Mouse (Mus musculus) natural killer cell, adult 2 months (primary cell): ENCODE data around the gene Trip10.

Experiments used
- DNase-seq, 2 experiments: peaks; one replicate each; pipeline ENCODE4 v3.0.0; 2022; ENCODE audit warnings: low spot score in 2 of 2

Gene Trip10

DNA sequence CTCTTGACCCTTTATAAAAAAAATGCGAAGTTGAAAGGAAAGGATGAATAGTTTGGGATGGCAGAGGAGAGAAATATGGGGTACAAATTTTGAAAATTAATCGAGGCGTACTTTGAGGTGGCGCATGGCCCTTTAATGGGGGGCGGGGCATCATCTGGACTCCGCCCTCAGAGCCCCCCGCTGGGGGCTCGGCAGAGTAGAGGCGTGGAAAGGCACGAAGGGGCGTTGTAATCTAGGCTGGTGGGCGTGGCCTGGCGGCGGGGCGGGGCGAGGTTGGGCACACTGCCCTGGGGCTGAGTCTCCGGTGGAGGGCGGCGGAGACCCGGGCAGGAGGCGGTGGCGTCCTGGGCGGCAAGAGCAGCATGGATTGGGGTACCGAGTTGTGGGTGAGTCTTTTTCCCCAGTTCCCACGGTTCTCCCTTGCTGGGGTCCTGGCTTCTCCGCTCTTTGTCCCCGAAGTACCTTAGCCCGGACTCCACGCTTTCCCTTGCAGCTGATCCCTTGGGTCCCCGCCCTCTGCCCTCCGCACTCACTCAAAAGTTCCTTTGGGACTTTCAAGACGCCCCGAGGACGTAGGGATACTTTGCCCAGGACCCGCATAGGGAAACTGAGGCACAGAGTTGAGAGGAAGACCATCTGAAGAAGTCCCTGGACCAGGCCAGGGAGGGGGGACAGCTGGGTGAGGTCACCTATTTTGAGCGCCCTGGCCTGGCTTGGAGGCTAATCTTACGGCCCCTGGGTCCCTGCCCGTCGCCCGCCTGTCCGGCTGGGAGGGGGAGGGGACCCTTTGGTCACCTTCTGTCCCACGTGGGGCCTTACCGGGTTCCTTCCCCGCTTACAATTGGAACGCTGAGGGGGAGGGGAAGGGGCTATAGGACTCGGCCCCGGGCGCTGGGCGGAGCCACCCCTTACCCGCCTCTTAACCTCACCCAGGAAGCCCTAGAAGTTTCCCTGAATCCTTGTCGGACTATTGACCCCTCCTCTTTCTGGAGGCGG lies at the start of gene Trip10:
Trip10 (plus strand) TSS at position 270 of the 996 bp plus-strand sequence.
- DNase-seq, result peak; percentile 96 to 97

DNA sequence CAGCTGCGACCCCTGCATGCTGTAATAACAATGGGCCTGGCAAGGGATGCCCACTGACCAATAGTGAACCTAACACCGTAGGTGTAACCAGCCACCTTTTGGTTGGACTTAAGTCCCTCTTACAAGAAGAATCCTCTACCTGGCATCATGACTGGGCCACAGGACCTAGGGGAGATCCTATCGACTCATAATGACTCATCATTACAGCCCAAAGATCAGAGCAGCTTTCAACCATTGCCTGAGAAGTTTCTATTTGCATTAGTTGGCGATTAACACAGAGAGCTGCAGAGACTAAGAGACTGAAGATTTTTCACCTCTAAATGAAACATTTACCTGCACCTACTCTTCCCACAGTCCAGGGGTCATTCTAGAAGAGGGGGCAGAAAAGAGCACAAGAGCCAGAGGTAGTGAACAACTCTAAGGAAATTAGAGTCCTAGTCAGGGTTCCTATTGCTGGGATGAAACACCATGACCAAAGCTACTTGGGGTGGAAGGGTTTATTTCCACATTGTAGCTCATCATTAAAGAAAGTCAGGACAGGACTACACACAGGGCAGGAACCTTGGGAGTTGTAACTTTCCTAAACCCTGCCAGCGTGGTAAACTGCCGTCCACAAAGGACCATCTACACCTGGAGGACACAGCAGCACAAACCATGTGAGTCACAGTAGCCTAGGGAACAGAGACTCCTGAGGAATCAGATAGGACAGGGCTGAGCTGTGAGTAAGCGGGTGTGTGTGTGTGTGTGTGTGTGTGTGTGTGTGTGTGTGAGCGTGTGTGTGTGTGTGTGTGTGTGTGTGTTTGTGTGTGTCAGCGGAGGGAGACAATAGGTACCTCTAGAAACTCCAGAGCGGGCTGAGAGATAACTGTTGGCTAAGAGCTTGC lies 47.2 kb upstream of the Trip10 start:
- DNase-seq, result no peak

DNA sequence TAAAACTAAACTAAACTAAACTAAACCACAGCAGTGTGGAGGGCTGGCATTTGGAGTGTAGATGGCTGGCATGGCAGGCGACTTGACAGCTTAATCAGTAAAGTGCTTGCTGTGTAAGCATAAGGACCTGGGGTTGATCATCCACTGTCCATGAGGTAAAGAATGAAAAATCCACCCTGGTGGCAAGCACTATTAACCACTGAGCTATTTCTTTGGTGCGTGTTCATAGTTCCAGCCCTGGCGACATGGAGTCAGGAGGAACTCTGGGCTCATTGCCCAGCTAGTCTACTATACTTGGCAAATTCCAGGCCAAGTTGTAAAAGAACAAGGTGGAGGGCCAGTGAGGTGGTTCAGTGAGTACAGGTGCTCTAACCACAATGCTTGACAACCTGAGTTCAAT lies 41.3 kb upstream of the Trip10 start:
- no peak for DNase-seq

DNA sequence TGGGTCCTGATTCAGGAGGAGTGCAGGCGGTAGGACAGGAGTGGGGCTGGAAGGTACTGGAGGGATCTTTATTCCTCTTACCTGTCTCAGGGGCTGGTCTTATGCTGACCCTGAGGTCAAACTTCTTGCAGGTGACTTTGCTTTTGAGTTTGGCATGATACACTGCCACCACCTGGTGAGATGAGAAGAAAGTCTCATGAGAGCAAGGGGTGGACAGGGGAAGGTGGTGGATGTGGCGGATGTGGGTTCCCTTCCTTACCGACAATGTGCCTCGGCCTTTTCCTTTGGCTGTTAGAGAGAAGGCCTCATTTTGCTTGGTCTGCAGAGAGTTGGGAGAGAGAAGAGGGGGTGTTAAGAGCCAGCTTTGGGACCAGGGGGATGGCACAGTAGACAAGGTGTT lies 39.9 kb upstream of the Trip10 start:
- peak; percentile 32 to 47 for DNase-seq

DNA sequence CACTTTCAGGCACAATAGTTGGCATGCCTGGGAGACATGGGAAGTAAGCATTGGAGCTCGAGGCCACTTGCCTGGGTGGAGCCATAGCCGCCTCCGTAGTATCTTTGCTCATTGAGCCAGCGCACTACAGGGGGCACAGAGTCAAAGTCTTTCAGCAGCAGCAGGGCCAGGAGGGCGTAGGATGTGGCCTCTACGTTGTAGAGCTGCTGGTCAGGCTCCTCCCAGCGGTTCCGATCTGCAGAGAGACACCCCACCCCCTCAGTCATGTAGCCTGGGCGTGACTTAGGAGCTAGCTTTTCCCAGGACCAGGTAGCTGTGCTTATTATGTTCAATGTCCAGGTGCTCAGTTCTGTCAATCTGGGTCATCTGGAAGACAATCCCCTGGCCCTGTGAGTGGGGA lies 37.8 kb upstream of the Trip10 start:
- no peak for DNase-seq

DNA sequence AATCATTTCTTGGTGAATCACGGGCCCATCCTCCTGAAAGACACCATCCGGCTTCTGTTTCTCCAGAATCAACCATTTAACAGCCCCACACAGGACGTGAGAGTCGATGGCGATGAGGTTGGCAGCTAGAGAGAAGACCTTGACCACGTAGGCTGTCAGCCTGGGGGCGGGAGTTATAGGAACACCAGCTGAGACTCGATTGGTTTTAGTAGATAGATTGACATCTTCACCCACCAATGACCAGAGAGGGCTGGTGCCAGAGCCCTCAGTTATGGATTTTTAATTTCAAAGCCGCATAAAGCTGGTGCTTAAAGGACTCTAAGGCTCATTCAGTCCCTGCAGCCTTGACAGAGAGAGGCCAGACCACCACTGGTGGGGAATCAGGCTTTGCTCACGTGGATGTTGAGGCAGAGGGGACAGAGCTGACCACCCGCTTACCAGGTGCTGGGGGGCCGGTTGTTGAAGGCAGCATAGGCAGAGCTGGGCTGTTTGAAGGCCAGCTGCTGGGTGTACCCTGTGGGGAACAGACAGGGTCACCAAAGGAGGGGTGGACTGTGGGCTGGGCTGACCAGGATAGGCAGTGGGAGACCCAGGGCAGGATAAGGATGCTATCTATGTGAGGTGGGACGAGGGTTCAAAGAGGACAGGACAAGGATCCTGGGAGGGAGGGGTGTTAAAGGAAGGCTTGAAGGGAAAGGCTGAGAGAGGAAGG lies 34.4 kb upstream of the Trip10 start:
- no peak for DNase-seq

DNA sequence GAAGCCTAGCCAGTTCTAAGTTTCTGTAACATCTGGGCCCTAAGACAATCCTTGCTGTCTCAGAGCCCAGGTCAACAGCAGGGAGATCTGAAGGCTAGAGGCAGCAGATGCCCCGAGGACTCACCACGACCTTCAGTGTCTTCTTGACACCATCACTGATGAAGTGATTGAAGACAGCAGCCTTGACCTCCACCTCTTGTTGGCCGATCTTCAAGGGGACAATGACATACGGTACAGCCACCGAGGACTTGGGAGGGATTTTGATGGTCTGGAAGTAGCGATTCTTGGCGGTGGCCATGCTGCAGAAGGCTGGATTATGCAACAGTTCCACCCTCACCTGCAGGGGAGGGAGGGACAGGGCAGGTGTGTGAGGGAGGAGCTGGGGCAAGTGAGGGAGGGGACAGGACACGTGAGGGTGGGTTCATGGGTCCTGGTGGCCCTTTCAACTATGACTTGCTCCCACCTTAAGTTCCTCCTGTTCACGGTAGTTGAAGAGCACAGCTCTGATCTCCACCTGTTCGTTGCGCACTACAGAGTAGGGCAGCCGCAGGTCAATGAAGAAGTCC lies 30.8 kb upstream of the Trip10 start:
- DNase-seq, result no peak

DNA sequence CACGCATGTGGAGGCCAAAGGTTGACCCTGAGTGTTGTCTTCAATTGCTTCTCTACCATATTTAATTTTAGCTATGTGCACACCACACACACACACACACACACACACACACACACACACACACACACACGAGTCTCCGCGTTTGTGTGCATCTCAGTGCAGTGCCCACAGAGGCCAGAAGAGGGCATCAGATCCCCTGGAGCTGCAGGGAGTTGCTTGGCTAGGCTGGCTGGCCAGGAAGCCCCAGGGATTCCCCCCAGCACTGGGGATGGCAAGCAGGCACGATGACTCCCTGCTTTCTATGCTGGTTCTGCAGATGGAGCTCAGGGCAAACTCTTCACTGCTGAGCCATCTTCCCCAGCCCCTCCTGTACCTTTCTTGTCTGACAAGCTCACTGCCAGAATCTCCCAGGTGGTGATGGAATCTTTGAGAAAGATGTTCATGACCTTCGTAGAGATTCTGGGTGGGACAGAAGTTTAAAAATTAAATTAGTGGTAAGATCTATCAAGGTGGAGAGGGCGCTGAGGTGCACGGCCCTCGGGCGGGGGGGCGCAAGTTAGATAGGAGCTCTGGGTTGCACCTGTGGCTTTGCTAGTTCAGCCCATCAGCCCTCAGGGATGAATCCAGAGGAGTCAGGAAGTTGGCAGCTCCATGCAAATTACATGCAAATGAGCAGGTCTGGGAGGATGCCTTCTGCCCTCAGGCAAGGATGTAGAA lies 29.9 kb upstream of the Trip10 start:
- DNase-seq, result peak; percentile 69 to 80

DNA sequence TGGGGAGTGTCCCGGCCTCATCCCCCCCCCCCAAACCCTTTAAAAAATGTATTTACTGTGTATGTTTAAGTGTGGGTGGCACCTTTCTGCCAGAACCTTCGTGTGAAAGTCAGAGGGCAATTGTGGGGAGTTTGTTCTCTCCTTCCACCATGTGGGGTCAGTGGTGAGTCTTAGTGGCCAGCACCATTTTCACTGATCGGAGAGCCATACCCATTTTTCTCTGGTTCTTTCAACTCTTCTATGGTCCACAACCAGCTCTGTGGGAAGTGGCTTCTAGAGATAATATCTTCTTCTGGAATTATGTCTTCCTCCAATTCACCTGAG lies 29.4 kb upstream of the Trip10 start:
- peak; percentile 48 to 55 for DNase-seq

DNA sequence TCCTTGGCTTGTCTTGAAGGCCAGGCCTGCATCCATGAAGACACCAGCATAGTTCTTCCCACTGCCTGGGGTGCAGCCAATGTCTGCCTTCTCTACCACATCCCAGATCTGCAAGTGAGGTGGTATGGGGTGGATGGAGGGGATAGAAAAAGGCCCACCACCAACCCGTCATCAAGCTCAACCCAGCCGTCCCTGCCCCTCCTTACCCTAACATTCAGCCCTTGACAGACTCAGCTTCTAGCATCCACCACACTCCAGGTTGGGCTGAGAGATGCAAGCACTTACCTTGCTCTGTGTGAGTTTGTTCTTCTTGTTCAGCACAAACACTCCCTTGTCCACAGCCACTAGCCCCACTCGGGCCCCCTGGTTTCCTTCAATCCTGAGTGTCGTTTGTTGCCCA lies 27.3 kb upstream of the Trip10 start:
- DNase-seq, result no peak

DNA sequence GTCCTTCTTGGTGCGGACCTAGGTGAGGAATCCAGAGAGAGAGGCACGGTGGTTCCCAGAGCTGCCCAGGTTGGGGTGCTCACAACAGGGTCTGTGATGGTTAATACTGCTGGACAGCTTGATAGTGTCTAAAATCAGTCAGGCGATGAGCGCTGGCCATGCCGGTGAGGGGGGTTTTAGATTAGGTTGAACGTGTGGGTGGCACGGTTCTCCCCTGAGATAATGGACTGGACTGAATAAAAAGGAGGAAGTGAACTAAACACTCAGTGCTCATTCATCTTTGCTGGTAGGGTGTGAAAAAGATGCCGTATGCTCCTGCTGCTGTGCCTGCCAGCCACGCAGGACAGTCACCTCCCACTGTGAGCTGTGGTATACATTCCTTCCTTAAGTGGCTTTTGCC lies 25.9 kb upstream of the Trip10 start:
- DNase-seq, result no peak

DNA sequence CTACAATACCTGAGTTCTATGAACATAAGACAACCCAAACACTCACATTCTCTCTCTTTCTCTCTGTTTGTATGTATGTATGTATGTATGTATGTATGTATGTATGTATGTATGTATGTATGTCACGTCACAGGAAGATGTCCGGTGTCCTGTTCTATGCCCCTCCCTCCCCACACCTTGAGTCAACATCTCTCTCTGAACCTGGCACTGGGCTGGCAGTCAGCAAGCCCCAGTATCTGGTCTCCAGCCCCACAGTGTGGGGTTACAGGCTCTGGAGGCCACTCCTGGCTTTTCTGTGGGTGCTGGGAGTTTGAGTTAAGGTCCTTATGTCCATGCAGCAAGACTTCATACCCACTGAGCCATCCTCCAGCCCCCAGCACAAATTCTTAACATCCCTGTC lies 21.8 kb upstream of the Trip10 start:
- no peak for DNase-seq

DNA sequence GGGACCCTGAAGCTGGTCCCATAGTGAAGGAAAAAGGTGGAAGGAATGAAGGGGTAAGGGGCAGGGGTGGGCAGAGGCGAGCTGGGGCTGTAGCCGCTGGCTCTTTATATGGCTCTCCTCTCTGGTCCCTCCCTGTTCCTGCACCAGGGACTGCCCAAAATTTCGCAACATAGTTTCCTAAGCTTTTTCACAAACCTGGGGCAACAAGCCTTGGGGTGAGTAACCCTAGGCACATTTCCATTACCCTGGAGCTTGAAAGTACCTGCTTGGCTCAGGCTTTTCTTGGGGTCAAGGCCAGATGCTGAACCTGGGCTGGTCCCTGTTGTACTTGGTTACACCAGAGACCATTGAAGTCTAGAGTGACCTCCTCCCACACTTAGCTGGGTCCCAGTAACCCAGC lies 21.2 kb upstream of the Trip10 start, which contains the start of gene C3:
C3 (minus strand) TSS at position 123 of the 400 bp plus-strand sequence.
- no peak for DNase-seq

DNA sequence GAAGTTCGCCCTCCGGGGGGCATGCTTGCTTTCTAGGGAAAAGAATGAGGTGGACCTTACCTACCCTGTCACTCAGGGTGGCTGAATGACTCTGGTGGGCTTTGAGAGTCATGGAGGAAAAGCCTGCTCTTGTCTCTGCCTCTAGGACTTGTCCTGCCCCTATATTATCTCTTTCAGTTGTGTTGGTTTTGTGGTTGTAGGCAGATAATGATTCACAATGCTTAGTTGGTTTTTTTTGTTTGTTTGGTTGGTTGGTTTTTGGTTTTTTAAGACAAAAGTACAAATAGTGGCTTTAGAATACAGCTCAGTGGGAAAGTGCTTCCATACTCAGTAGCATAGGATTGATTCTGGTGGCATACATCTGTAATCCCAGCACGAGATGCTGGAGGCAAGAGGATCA lies 20.4 kb upstream of the Trip10 start:
- DNase-seq, result no peak

DNA sequence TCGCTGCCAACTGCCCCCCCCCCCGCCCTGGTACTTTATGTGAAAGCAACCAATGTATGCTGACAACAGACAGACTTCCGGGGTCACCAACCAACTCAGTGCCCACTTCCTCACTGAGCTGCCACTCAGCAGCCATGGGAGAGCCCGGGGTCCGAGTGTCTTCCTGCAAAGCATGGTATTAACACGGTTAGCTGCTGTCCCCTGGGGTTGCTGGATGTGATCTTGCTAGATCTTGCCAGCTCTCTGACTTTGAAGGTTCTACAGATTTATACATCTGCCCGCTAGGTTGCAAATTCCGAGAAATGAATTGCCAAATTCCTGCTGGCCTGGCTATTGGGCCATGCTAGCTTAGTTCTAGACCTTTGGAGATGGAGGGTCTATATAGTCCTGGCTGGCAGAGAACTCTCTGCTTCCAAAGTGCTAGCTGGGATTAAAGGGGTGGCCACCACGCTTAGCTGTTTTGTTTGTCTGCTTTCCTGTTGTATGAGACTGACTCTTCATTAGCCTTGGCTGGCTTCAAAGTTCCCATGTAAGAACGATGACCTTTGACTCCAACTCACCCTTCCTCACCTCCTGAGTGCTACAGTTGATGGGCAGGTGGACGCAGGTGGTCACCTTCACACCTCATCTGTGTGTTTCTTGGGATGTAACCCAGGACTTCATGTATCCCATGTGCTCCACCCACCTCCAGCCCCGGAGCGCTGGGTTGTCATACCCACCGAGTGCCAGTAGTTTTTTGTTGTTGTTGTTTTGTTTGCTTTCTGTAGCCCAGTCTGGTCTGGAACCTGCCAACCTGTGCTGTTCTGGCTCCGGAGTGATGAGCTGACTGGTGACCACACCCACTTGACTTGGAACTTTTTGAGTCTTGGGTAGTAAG lies 19.2 kb upstream of the Trip10 start:
- no peak for DNase-seq

DNA sequence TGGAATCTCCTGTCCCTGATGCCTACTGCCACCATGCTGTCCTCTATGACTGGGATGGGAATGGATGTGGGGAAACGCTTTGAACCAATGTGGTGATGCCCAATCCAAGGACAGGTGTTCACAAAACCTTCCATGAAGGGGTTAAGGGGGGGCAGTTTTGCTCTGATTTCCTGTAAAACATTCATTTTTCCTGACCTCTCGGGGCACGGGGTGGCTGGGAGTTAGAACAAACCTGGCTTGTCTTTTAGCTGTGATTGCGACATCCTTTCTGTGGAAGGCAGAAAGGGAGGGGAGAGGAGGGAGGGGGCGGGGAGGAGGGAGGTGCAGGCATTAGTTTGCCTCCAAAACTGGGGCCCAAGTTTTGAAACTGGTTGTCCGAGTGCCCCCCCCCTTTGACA lies 18.5 kb upstream of the Trip10 start:
- no peak for DNase-seq

DNA sequence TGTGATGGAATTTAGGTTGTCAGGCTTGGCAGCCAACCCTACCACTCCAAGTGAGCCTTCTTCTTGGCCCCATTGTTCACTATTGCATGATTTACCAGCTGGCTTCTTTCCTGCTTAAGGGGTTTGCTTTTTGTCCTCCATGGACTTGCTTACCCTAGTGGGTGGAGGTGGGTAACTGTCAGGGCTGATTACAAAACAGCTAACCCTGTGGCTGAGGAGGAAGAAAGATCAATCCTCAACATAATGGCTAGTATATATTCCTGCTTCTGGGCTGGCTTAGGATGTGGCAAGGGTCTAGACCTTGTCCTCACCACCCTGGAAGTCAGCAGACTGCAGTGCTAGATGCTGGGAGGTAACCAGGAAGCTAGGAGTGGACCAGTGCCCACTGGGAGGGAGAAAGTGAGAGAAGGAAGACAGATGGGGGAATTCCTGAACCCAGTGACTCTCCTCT lies 17.9 kb upstream of the Trip10 start:
- DNase-seq, result no peak

DNA sequence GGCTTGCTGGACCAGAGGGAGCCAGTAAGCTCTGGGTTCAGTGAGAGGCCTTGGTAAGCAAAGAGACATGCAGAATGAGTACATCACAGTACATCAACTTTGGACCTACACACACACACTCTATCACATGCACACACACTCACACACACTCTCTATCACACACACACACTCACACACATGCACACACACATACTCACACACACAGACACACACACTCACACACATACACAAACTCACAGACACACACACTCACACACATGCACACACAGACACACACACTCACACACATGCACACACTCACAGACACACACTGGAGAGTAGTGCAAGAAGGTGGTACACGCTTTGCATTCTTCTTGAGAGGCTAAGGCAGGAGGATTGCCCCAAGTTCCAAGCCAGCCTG lies 17.1 kb upstream of the Trip10 start:
- no peak for DNase-seq

DNA sequence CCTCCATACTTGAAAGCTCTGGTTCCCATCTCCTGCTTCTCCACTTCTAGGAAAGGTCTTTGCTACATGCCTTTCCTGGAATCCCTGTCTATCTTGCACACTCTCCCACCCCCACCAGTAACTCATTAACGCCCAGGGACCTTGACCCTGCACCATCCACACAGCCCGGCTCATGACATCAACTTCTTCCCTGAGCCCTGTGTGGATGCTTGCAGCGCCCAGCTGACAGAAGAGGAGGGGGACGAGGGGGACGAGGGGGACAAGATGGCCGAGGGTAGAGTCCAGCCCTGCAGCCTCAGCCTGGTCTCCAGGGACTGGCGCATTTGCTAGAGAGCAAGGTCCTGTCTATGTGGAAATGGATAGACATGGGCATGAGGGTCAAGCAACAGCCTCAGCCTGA lies 16.2 kb upstream of the Trip10 start:
- DNase-seq, result no peak
